21 mouse cellular contexts compared by ENCODE assay signal in the genomic region with DNA sequence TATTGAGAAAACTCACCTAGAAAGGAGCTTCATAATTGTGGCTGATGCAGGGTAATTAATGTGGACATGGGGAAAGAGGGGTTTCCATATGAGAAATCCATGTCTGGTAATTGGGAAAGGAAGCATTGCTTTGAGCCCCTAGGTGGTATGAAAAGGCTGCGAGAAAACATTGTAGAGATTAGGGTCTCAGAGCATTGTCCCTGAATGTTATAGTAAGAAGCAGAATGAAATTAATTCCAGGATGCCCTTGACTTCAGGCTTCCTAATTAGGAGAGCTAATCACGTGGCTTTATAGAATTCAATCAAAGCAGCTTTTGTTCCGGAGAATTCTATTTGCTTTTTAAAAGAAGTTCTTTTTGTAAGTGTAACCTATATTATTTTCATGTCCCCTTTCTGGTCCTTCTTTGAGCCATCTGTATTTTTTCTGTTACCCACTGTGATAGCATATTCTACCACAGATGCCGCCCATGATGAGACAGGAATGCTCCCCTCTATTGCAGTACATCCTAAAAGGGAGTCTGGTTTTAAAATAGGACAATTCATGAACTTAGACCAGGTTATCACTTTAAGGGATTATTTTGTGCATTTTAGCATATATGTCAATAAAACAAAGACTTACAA.
DNase-seq lines count a peak whose midpoint lies in the region; ATAC-seq and TF ChIP-seq lines count a peak whose summit lies in the region.
"Had no signal": no experiment of that assay in that cellular context is flagged by ENCODE, and none has a peak within 500 bp of the region (broad histone marks: within the 10 kb centered on the region; RNA-seq: fewer than 3 reads in every experiment).

No protein-coding gene starts in this region.

- peaks cover 80% of the 10 kb centered on the region for H3K27me3 ChIP-seq in forebrain, embryonic 13.5 days
- peaks cover 37% of the 10 kb centered on the region for H3K27me3 ChIP-seq in forebrain, embryonic 15.5 days
- H3K27me3 ChIP-seq: CH12.LX; heart, embryonic 15.5 days; Patski had no signal

- TF ChIP-seq CTCF in brain, embryonic 14.5 days (IDR thresholded peaks at IDR 0.05; ENCODE audit: borderline replicate concordance, extremely low read depth, insufficient read depth, insufficient read length) = no peak

- H3K36me3 ChIP-seq in forebrain, embryonic 13.5 days (ENCODE audit: poor library complexity, severe bottlenecking) = no peaks in the 10 kb centered on the region
- no peaks in the 10 kb centered on the region for H3K36me3 ChIP-seq in forebrain, embryonic 15.5 days
- H3K36me3 ChIP-seq: embryonic facial prominence, embryonic 10.5 days; heart, embryonic 10.5 days; heart, embryonic 15.5 days; hindbrain, embryonic 15.5 days had no signal

- WGBS in forebrain, embryonic 13.5 days = 11% methylated on average over 4 of the region's 4 CpGs
- WGBS in forebrain, embryonic 15.5 days = 9% methylated on average over 4 of the region's 4 CpGs

- intact Hi-C loops in left cerebral cortex, postnatal 36 days (cut with DNase I) = no loop called here

- peak; percentile 33; the same call in 1 of the 2 replicates for ATAC-seq in forebrain, embryonic 13.5 days
- ATAC-seq in forebrain, embryonic 15.5 days (replicated peaks) = no peak
- ATAC-seq: activated CD4-positive, CD25-positive, alpha-beta regulatory T cell, adult 4 months; intestine, embryonic 16.5 days; Patski had no signal

- H3K4me1 ChIP-seq in forebrain, embryonic 13.5 days = peaks cover 10% of the 10 kb centered on the region
- H3K4me1 ChIP-seq in forebrain, embryonic 15.5 days = 0 out of 2 replicates have a peak, but pooled peaks cover 8% of the 10 kb centered on the region
- H3K4me1 ChIP-seq: heart, embryonic 15.5 days had no signal

- DNase-seq in cerebellum, adult 9-10 months = peak; percentile 63
- no peak for DNase-seq in cerebellum, postnatal 4 days (ENCODE audit: low spot score in 2 of 2)
- DNase-seq in brain, embryonic 14.5 days (ENCODE audit: low read depth) = peak; percentile 61
- DNase-seq in left cerebral cortex, postnatal 36 days (ENCODE audit: low spot score in 2 of 2) = no peak
- DNase-seq: adrenal gland, postnatal 14 days; cerebellum, adult 11 months; cerebellum, postnatal 25 days; gastrocnemius, postnatal 10 days; heart, adult 18-20 months; heart, postnatal 14 days; kidney, adult 2 months had no signal

- H3K4me2 ChIP-seq in forebrain, embryonic 13.5 days = no peak overlapping the region
- no peak overlapping the region for H3K4me2 ChIP-seq in forebrain, embryonic 15.5 days (replicated peaks)
- H3K4me2 ChIP-seq: heart, embryonic 15.5 days; hindbrain, embryonic 15.5 days had no signal

- TF ChIP-seq POLR2A in brain, embryonic 14.5 days (IDR thresholded peaks at IDR 0.05; ENCODE audit: borderline replicate concordance, extremely low read depth, insufficient read depth, insufficient read length, poor library complexity, severe bottlenecking) = no peak

- H3K9ac ChIP-seq in forebrain, embryonic 13.5 days = no peak overlapping the region
- H3K9ac ChIP-seq in forebrain, embryonic 15.5 days (replicated peaks) = no peak overlapping the region
- H3K9ac ChIP-seq: heart, embryonic 15.5 days; hindbrain, embryonic 15.5 days had no signal

- H3K9me3 ChIP-seq in forebrain, embryonic 13.5 days (replicated peaks) = 0 out of 2 replicates have a peak, but pooled peaks cover 5% of the 10 kb centered on the region
- no peaks in the 10 kb centered on the region for H3K9me3 ChIP-seq in forebrain, embryonic 15.5 days
- H3K9me3 ChIP-seq: embryonic facial prominence, embryonic 10.5 days; heart, embryonic 10.5 days; heart, embryonic 15.5 days; hindbrain, embryonic 15.5 days had no signal

- H3K4me3 ChIP-seq in forebrain, embryonic 13.5 days = no peak overlapping the region
- H3K4me3 ChIP-seq in forebrain, embryonic 15.5 days = no peak overlapping the region
- H3K4me3 ChIP-seq: embryonic facial prominence, embryonic 10.5 days; heart, embryonic 10.5 days; heart, embryonic 15.5 days; hindbrain, embryonic 15.5 days had no signal

- H3K27ac ChIP-seq in forebrain, embryonic 13.5 days = no peak overlapping the region
- no peak overlapping the region for H3K27ac ChIP-seq in forebrain, embryonic 15.5 days (replicated peaks)
- H3K27ac ChIP-seq: embryonic facial prominence, embryonic 10.5 days; heart, embryonic 10.5 days; heart, embryonic 15.5 days; hindbrain, embryonic 15.5 days had no signal

Comparison
In these comparisons a context has a peak if more than half of its experiments do, and no peak if none do; other contexts are left out.
1. DNase-seq: peak in cerebellum, adult 9-10 months (single experiment) and brain, embryonic 14.5 days (single experiment); none in cerebellum, postnatal 4 days (0 of 2) and left cerebral cortex, postnatal 36 days (0 of 2).